Mouse (Mus musculus): ENCODE measurements around the gene Naaa. TPM values are rescaled to one million over a fixed set of nuclear protein-coding genes. Genes with fewer than 3 reads are reported as not detected.

The Naaa gene
- polyA plus RNA-seq, 1 experiment = 15.5 TPM

DNA sequence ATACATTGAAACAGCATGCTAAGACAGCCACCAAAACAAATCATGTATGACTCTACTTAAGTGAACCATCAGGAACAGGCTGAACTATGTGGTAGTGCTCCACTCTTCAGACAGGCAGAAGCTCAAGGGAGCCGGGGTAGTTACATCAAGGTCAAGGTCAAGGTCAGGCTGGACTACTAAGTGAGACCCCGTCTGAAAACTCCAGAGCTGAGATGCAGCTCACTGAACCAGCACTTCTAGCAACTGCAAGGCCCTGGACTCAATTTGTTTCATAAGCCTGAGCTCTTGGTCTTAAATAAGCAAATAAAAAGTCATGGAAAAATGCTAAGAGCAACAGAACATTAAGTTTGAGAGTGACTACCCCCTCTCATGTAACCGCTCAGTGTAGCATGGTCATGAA, 26.3 kb upstream of the Naaa start:
- TF ChIP-seq POLR2A (IDR thresholded peaks at IDR 0.05; ENCODE audit: borderline replicate concordance, extremely low read depth, insufficient read depth, insufficient read length, poor library complexity, severe bottlenecking) = no peak
- TF ChIP-seq CTCF (IDR thresholded peaks at IDR 0.05; ENCODE audit: borderline replicate concordance, extremely low read depth, insufficient read depth, insufficient read length) = no peak
- no peak for DNase-seq (ENCODE audit: low read depth)

DNA sequence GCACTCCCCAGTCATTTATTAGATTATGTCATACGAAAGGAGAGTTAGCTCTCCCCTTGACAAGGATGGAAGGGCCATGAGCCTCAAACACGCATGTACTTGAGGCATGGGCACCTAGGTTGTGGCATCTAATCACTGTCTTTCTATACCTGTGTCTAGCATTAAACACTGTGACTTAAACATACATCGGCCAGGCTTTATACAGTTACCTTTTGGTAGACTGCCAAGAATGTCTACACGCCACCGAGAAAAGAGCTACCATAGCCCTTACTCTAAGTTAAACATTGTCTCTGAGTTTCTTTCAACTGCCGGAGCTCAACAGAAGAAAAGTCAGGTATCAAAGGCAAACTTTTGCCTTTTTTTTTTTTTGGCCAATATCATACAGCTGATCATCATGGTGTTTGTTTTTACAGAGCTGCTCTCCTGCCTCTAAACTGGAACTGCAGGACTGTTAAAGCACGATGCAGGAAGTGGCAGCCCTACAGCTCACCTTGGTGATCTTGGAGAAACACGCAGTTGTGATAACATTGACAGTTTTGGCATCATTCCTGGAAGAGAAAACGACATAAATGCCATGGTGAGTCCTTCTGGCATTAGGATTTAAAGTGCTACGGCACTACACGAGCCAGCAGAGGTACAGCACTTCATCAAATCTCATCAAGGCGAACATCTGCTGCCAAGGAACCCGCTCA, 24.3 kb upstream of the Naaa start:
- DNase-seq (ENCODE audit: low read depth) = no peak
- no peak for TF ChIP-seq CTCF (IDR thresholded peaks at IDR 0.05; ENCODE audit: borderline replicate concordance, extremely low read depth, insufficient read depth, insufficient read length)
- no peak for TF ChIP-seq POLR2A (IDR thresholded peaks at IDR 0.05; ENCODE audit: borderline replicate concordance, extremely low read depth, insufficient read depth, insufficient read length, poor library complexity, severe bottlenecking)

DNA sequence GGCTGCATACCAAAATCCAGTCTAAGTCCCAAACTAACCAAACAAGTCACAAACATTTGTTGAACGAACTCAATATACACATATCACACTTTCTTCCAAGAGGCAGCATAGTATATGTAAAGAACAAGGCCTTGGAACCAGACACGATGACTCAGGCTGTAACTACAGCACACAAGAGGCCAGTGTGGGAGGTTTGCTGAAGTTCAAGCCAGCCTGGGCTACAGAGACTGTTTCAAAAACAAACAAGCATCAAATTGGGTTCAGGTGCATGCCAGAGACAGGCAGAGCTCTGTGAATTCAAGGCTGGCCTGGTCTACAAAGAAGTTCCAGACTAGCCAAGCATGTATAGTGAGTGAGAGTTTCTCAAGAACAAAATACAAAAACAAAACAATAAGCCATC, 16.6 kb upstream of the Naaa start:
- TF ChIP-seq POLR2A (IDR thresholded peaks at IDR 0.05; ENCODE audit: borderline replicate concordance, extremely low read depth, insufficient read depth, insufficient read length, poor library complexity, severe bottlenecking) (no peak), CTCF (IDR thresholded peaks at IDR 0.05; ENCODE audit: borderline replicate concordance, extremely low read depth, insufficient read depth, insufficient read length) (no peak)
- DNase-seq (ENCODE audit: low read depth) = no peak

DNA sequence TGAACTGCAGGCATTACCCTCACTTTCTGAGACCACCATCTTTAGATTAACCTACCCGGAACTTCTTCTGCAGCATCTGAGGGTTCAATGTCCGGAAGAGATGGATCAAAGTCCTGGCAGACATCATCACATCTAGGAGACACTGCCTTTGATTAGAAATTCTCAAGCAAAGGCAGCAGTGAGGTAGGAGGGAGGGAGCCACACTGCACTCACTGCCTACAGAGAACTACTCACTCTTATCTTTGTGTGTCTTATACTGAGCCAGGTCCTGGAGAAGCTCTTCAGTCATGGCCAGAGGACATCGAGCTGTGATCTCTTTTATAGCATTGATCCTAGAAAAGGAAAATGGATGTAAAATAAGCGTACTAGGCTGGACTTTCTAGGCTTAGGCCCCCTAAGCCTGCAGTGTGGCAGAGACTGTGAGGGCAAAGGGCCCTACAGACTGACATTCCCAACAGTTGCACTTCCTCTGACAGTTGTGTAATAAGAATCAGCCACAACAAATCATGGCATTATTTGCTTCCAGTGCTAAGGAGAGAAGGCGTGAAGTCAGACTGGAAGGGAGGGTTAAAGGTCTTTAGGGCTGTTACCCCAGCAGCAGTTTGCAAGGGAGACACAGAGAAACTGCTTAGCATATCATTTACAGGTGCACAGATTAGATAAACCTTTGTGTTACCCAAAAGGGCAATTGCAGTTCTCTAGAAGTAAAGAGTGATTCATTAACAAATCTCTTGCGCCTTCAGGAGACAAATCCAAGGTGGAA, 13.9 kb upstream of the Naaa start:
- no peak for DNase-seq (ENCODE audit: low read depth)

DNA sequence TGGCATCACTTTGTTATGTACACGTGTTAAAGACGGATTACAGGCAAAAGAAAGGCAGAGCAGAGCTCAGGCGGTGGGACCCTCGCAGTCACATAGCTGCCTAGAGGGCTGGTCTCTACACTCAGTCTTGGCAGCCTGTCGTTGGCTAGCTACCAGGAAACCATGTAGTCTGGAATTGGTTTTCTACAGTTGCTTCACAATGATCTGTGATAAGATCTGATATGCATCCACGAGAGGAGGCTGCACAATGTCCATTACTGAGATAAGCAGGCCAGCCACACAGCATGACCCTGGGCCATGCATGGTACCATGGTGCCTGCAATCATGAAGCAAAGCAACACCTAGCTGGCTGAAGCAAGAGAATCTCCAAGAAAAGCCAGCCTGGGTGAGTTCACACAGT, 9.9 kb upstream of the Naaa start:
- DNase-seq (ENCODE audit: low read depth) = no peak
- TF ChIP-seq POLR2A (IDR thresholded peaks at IDR 0.05; ENCODE audit: borderline replicate concordance, extremely low read depth, insufficient read depth, insufficient read length, poor library complexity, severe bottlenecking) = no peak
- no peak for TF ChIP-seq CTCF (IDR thresholded peaks at IDR 0.05; ENCODE audit: borderline replicate concordance, extremely low read depth, insufficient read depth, insufficient read length)

More for the DNA sequence above, 13.9 kb upstream of the Naaa start:
- TF ChIP-seq POLR2A (IDR thresholded peaks at IDR 0.05; ENCODE audit: borderline replicate concordance, extremely low read depth, insufficient read depth, insufficient read length, poor library complexity, severe bottlenecking) = no peak
- no peak for TF ChIP-seq CTCF (IDR thresholded peaks at IDR 0.05; ENCODE audit: borderline replicate concordance, extremely low read depth, insufficient read depth, insufficient read length)

DNA sequence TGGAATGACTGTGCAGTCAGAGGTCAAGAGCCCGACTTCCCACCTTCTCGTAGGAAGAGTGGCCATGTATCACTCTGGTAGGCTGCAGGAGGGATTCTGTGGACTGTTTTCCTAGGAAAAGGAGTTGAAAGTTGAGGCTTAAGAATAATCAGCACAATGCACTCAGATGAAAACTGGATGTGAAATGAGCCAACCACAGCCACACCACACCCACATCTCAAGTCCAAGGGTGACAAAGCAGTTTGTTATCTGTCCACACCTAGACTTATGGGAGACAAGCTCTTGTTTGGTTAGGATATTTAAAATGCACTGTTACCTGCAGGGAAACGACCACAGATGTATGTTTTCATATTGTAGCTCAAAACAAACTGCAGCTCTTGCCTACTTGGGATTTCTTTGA, 5.1 kb upstream of the Naaa start:
- no peak for DNase-seq (ENCODE audit: low read depth)
- TF ChIP-seq CTCF (IDR thresholded peaks at IDR 0.05; ENCODE audit: borderline replicate concordance, extremely low read depth, insufficient read depth, insufficient read length) (no peak), POLR2A (IDR thresholded peaks at IDR 0.05; ENCODE audit: borderline replicate concordance, extremely low read depth, insufficient read depth, insufficient read length, poor library complexity, severe bottlenecking) (no peak)

DNA sequence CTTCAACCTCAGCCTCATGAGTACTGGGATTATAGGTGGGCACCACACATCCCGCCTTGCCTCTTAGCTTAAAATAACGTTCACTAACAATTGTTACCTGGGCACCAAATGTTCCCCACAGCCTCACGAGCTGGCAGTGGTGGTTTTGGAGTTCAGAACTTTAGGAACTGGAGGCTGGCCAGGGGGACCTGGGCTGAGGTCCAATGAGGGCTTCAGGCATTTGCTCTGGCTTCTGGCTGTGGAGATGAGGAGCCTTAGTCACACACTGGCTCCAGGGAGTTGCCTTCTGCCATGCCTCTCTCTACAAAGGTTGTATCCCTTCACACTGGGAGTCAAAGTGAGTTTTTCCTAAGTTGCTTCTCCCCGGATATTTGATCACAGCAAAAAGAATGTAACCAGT, 4.6 kb upstream of the Naaa start:
- TF ChIP-seq POLR2A (IDR thresholded peaks at IDR 0.05; ENCODE audit: borderline replicate concordance, extremely low read depth, insufficient read depth, insufficient read length, poor library complexity, severe bottlenecking) = no peak
- TF ChIP-seq CTCF (IDR thresholded peaks at IDR 0.05; ENCODE audit: borderline replicate concordance, extremely low read depth, insufficient read depth, insufficient read length) = no peak
- no peak for DNase-seq (ENCODE audit: low read depth)

DNA sequence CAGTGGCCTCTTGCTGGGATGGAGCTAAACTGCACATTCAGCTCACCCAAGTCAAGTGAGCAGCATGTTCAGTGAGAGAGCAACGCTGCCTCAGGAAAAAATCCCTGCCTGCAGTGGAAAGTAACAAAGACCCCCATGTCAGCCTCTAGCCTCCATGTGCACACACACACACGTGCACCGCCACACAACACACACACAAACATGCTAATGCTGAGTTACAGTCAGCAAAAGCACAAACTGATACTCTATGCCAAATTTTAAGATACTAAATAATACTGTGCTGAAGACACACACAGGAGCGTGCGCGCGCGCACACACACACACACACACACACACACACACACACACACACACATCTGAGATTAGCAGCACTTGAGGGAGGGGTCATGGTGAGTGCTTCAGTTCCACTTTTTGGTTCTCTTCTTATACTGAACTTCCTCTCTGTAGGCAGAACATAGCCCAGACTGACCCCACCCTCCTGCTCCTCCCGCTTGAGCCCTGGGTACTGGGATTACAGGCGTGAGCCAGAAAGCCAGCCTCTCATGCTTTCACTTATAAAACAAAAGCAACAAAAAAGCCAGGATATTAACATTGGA, 1.1 kb upstream of the Naaa start:
- DNase-seq (ENCODE audit: low read depth) = peak; percentile 5

DNA sequence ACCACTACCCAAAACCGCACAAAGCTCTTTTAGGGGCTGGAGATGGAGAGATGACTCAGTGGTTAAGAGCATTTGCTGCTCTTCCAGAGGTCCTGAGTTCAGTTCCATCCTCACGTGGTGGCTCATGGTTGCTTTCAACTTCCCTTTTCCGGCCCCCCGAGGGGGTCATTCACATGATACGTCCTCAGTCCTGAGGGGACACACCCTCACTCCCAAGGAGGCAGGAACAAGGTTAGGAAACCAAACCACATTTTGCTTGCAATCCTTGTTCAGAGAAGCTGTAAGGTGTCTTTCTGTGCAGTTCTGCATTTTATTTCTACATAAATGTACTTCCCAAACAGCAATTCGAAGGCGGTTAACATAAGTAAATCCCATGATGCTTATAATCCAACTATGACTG, 7.5 kb downstream of the Naaa start:
- no peak for DNase-seq (ENCODE audit: low read depth)
- TF ChIP-seq CTCF (IDR thresholded peaks at IDR 0.05; ENCODE audit: borderline replicate concordance, extremely low read depth, insufficient read depth, insufficient read length) = no peak
- TF ChIP-seq POLR2A (IDR thresholded peaks at IDR 0.05; ENCODE audit: borderline replicate concordance, extremely low read depth, insufficient read depth, insufficient read length, poor library complexity, severe bottlenecking) = no peak

More for the DNA sequence above, 1.1 kb upstream of the Naaa start:
- TF ChIP-seq POLR2A (IDR thresholded peaks at IDR 0.05; ENCODE audit: borderline replicate concordance, extremely low read depth, insufficient read depth, insufficient read length, poor library complexity, severe bottlenecking) = no peak
- no peak for TF ChIP-seq CTCF (IDR thresholded peaks at IDR 0.05; ENCODE audit: borderline replicate concordance, extremely low read depth, insufficient read depth, insufficient read length)

DNA sequence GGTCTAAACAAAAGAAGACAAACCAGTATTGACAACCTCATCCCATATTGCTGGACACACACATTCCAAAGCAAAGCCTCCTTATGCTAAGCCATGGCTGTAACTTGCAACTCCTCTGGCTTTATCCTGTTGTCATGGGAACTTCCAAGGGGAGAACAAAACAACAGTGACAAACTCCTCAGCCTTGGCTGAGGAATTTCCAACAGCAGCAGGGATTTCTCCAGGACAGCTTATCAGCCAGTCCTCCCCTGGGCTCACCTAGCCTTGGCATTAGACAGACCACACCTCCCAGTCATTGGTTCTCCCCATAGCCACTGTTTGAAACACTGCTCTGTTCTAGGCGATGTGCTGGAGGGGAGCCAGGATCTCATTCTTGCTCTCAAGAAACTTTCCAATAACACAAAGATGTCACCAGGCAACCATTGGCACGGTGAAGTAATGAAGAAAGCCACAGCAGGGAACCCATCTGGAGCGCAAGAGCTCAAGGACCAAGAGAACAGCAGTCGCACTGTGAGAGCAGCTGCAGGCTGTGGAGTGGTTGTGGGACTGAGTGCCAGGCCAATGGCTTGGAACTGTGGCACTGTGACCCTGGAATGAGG, 14.1 kb downstream of the Naaa start:
- DNase-seq (ENCODE audit: low read depth) = peak; percentile 95
- TF ChIP-seq POLR2A (IDR thresholded peaks at IDR 0.05; ENCODE audit: borderline replicate concordance, extremely low read depth, insufficient read depth, insufficient read length, poor library complexity, severe bottlenecking) (no peak), CTCF (IDR thresholded peaks at IDR 0.05; ENCODE audit: borderline replicate concordance, extremely low read depth, insufficient read depth, insufficient read length) (no peak)

DNA sequence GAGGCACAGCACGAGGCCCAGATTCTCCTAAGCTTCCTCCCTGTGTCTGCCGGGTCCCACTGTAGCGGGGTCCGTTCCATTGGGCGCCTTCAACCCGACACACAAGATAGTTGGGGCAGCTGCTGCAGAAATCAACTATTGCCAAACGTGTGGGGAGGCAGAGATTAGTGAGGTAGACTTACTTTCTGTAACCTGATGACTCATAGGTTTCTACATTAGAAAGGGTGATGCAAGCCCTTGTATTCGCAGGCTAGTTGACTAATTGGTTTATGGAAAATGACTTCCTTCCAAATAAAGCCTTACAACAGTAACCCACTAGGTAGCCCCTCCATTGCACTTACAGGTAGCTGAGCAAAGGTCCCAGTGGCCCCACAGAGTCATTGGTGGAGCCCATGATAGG, 15.3 kb downstream of the Naaa start:
- TF ChIP-seq CTCF (IDR thresholded peaks at IDR 0.05; ENCODE audit: borderline replicate concordance, extremely low read depth, insufficient read depth, insufficient read length) = no peak
- TF ChIP-seq POLR2A (IDR thresholded peaks at IDR 0.05; ENCODE audit: borderline replicate concordance, extremely low read depth, insufficient read depth, insufficient read length, poor library complexity, severe bottlenecking) = no peak
- DNase-seq (ENCODE audit: low read depth) = no peak

Data from brain, embryonic 14.5 days (tissue).